Mouse (Mus musculus) G1E (cell line): ENCODE results near the gene Sh2d6. TPM values are rescaled to one million over a fixed set of nuclear protein-coding genes. Genes with fewer than 3 reads are reported as not detected.

Experiments used
- ATAC-seq: 2 replicates; pipeline ENCODE4 v1.8.0; 2016; ENCODE audit warnings: mild to moderate bottlenecking; ENCODE audit not compliant: insufficient number of reproducible peaks, poor library complexity, low FRiP score, severe bottlenecking; ENCODE audit errors: extremely low read depth
- DNase-seq: peaks from one replicate; pipeline ENCODE4 v3.0.0; 2012; ENCODE audit warnings: low spot score
- H3K27me3 ChIP-seq: 2 replicates; pipeline ENCODE4 v1.6.1; 2012; ENCODE audit warnings: mild to moderate bottlenecking, low read length, inconsistent platforms; ENCODE audit not compliant: insufficient read depth
- H3K36me3 ChIP-seq: replicated peaks from 2 replicates; pipeline ENCODE3; 2012; ENCODE audit warnings: mild to moderate bottlenecking, inconsistent platforms
- H3K4me1 ChIP-seq: 2 replicates; pipeline ENCODE4 v1.6.1; 2012; ENCODE audit warnings: low read depth, low read length, inconsistent platforms, mixed read lengths; ENCODE audit not compliant: insufficient read depth
- H3K4me3 ChIP-seq: 2 replicates; pipeline ENCODE4 v1.5.1; 2012; ENCODE audit warnings: low read depth, mild to moderate bottlenecking, inconsistent platforms, low read length, moderate library complexity, mixed read lengths
- H3K9me3 ChIP-seq: replicated peaks from 2 replicates; pipeline ENCODE4 v1.6.1; 2012; ENCODE audit warnings: inconsistent platforms
- CTCF ChIP-seq: IDR thresholded peaks from 2 replicates; pipeline ENCODE4 v1.5.1; 2012; ENCODE audit warnings: low read depth, low read length, inconsistent platforms, mixed read lengths
- GATA1 ChIP-seq: IDR thresholded peaks from 2 replicates; pipeline ENCODE4 v1.6.1; 2012; ENCODE audit warnings: borderline replicate concordance, low read length, inconsistent platforms, mixed read lengths
- GATA2 ChIP-seq: IDR thresholded peaks from 2 replicates; pipeline ENCODE4 v1.6.1; 2012; ENCODE audit warnings: low read depth, low read length, inconsistent platforms, borderline replicate concordance
- POLR2AphosphoS5 ChIP-seq: IDR thresholded peaks from 2 replicates; pipeline ENCODE4 v1.6.1; 2012; ENCODE audit warnings: low read depth, low read length, inconsistent platforms; ENCODE audit not compliant: insufficient replicate concordance
- TAL1 ChIP-seq: conservative IDR thresholded peaks from 2 replicates; pipeline ENCODE4 v1.6.1; 2012; ENCODE audit warnings: low read depth, low read length, inconsistent platforms, mixed read lengths
- polyA plus RNA-seq: library from polyadenylated mRNA; stranded (reverse); fragments of >175 nt; gene quantifications from 2 replicates; pipeline ENCODE4 v1.2.3, GENCODE M21; 2012
- total RNA-seq, 2 experiments: library from RNA; stranded (forward) in 1 of 2; stranded (reverse) in 1 of 2; fragments of 200-1000 nt in 1 of 2; fragments of >200 nt in 1 of 2; fragmentation: Nextera tagmentation in 1 of 2; gene quantifications; 2 replicates each; pipeline ENCODE4 v1.2.3; 2014 to 2017

Gene Sh2d6
- total and polyA plus RNA-seq, 3 experiments: 0.16 TPM; not detected in 2

- ATAC-seq (no peak), DNase-seq (no peak)
- Histone ChIP-seq H3K4me1 (peaks cover 2% of the 10 kb centered on the region; the same call in 1 of the 2 replicates), H3K4me3 (no peak overlapping the region), H3K27me3 (peaks cover 13% of the 10 kb centered on the region), H3K9me3 (no peaks in the 10 kb centered on the region), H3K36me3 (no peaks in the 10 kb centered on the region)
- TF ChIP-seq TAL1: no peak
These were observed 22.6 kb downstream of the Sh2d6 start for GRCm38 (mm10) chr6:72498950-72499349.

- H3K4me3 ChIP-seq: no peak overlapping the region
- H3K27me3 ChIP-seq: peaks cover 17% of the 10 kb centered on the region
- no peaks in the 10 kb centered on the region for H3K36me3 ChIP-seq
- no peaks in the 10 kb centered on the region for H3K9me3 ChIP-seq
- H3K4me1 ChIP-seq: peaks cover 14% of the 10 kb centered on the region
- DNase-seq (peak; percentile 18), ATAC-seq (peak; percentile 91)
- TF ChIP-seq GATA1 (no peak), GATA2 (no peak), POLR2AphosphoS5 (no peak), TAL1 (peak; percentile 54)
These were observed 28.6 kb downstream of the Sh2d6 start for GRCm38 (mm10) chr6:72492892-72493291.

- no peak for TF ChIP-seq POLR2AphosphoS5
- no peak for TF ChIP-seq CTCF
- TF ChIP-seq TAL1: no peak
- TF ChIP-seq GATA2: no peak
- no peak for TF ChIP-seq GATA1
- peaks cover 16% of the 10 kb centered on the region for H3K4me1 ChIP-seq
- H3K27me3 ChIP-seq: peaks cover 16% of the 10 kb centered on the region
- DNase-seq: no peak
- ATAC-seq: no peak
- no peaks in the 10 kb centered on the region for H3K9me3 ChIP-seq
- no peaks in the 10 kb centered on the region for H3K36me3 ChIP-seq
- H3K4me3 ChIP-seq: no peak overlapping the region
These were observed 30.4 kb downstream of the Sh2d6 start for GRCm38 (mm10) chr6:72491151-72491550.

- no peak for ATAC-seq
These were observed 32.0 kb downstream of the Sh2d6 start for GRCm38 (mm10) chr6:72489534-72489933.

GRCm38 (mm10) chr6:72488850-72489249 lies 32.7 kb downstream of the Sh2d6 start:
- Histone ChIP-seq H3K4me3 (no peak overlapping the region), H3K36me3 (no peaks in the 10 kb centered on the region), H3K27me3 (peaks cover 22% of the 10 kb centered on the region), H3K4me1 (peaks cover 19% of the 10 kb centered on the region), H3K9me3 (no peaks in the 10 kb centered on the region)
- ATAC-seq: no peak
- DNase-seq: no peak
- TF ChIP-seq TAL1 (no peak), CTCF (no peak)

More at GRCm38 (mm10) chr6:72489534-72489933, 32.0 kb downstream of the Sh2d6 start:
- Histone ChIP-seq H3K4me3 (no peak overlapping the region), H3K4me1 (peaks cover 22% of the 10 kb centered on the region), H3K27me3 (peaks cover 24% of the 10 kb centered on the region), H3K9me3 (no peaks in the 10 kb centered on the region), H3K36me3 (no peaks in the 10 kb centered on the region)
- no peak for DNase-seq
- TF ChIP-seq TAL1 (no peak), POLR2AphosphoS5 (no peak), GATA1 (no peak), CTCF (no peak), GATA2 (no peak)

GRCm38 (mm10) chr6:72487282-72487681 lies 34.2 kb downstream of the Sh2d6 start:
- peaks cover 10% of the 10 kb centered on the region for H3K4me1 ChIP-seq
- peaks cover 14% of the 10 kb centered on the region for H3K27me3 ChIP-seq
- DNase-seq: no peak
- no peak for TF ChIP-seq GATA1
- no peak for TF ChIP-seq GATA2
- TF ChIP-seq CTCF: no peak
- no peak for TF ChIP-seq TAL1
- TF ChIP-seq POLR2AphosphoS5: no peak
- H3K9me3 ChIP-seq: no peaks in the 10 kb centered on the region
- H3K36me3 ChIP-seq: no peaks in the 10 kb centered on the region
- H3K4me3 ChIP-seq: no peak overlapping the region
- no peak for ATAC-seq

- no peaks in the 10 kb centered on the region for H3K9me3 ChIP-seq
- H3K4me3 ChIP-seq: no peak overlapping the region
- H3K27me3 ChIP-seq: peaks cover 14% of the 10 kb centered on the region
- H3K4me1 ChIP-seq: peaks cover 15% of the 10 kb centered on the region
- H3K36me3 ChIP-seq: no peaks in the 10 kb centered on the region
- DNase-seq (no peak), ATAC-seq (no peak)
- TF ChIP-seq CTCF (no peak), GATA2 (no peak), TAL1 (no peak), GATA1 (no peak), POLR2AphosphoS5 (no peak)
These were observed 35.2 kb downstream of the Sh2d6 start for GRCm38 (mm10) chr6:72486307-72486706.
